Mouse (Mus musculus) embryonic facial prominence, embryonic 14.5 days (tissue): ENCODE data around the gene Adra1b. TPM values are rescaled to one million over a fixed set of nuclear protein-coding genes. Genes with fewer than 3 reads are reported as not detected.
A peak's percentile ranks its signal among the peaks of the same experiment; 100 is the strongest.

Experiments
- ATAC-seq: fragments of 200-750 bp; cut with Nextera tagmentation; 2 replicates; pipeline ENCODE4 v1.8.0; 2017; ENCODE audit warnings: low read depth, moderate number of reproducible peaks, moderate TSS enrichment
- DNase-seq: peaks from one replicate; pipeline ENCODE4 v3.0.0-alpha.2; 2015; ENCODE audit warnings: low spot score
- H3K27ac ChIP-seq: fragments of 300-500 bp; sonication (generic); replicated peaks from 2 replicates; pipeline ENCODE4 v1.5.1; 2014; ENCODE audit warnings: low read depth, mild to moderate bottlenecking, low read length, moderate library complexity
- H3K27me3 ChIP-seq: fragments of 300-500 bp; sonication (generic); replicated peaks from 2 replicates; pipeline ENCODE4 v1.6.1; 2014; ENCODE audit warnings: low read length; ENCODE audit not compliant: control insufficient read depth, insufficient read depth
- H3K36me3 ChIP-seq: fragments of 300-500 bp; sonication (generic); 2 replicates; pipeline ENCODE4 v1.6.1; 2014; ENCODE audit warnings: low read length, mixed read lengths; ENCODE audit not compliant: control insufficient read depth, insufficient read depth
- H3K4me1 ChIP-seq: fragments of 300-500 bp; sonication (generic); 2 replicates; pipeline ENCODE4 v1.6.1; 2014; ENCODE audit warnings: antibody characterized with exemption, low read length; ENCODE audit not compliant: control insufficient read depth, insufficient read depth
- H3K4me2 ChIP-seq: fragments of 300-500 bp; sonication (generic); 2 replicates; pipeline ENCODE4 v1.6.1; 2014; ENCODE audit warnings: low read depth, mild to moderate bottlenecking, low read length, moderate library complexity, mixed read lengths
- H3K4me3 ChIP-seq: fragments of 300-500 bp; sonication (generic); 2 replicates; pipeline ENCODE4 v1.5.1; 2014; ENCODE audit warnings: low read depth, mild to moderate bottlenecking, low read length
- H3K9ac ChIP-seq: fragments of 300-500 bp; sonication (generic); 2 replicates; pipeline ENCODE4 v1.6.1; 2014; ENCODE audit warnings: low read depth, mild to moderate bottlenecking, low read length, moderate library complexity, mixed read lengths
- H3K9me3 ChIP-seq: fragments of 300-500 bp; sonication (generic); 2 replicates; pipeline ENCODE4 v1.6.1; 2016; ENCODE audit warnings: low read length; ENCODE audit not compliant: control insufficient read depth
- WGBS: fragments of 180-500 bp; shearing (Covaris S2); extraction: QIAGEN DNeasy Blood & Tissue Kit; methylation state at CpG from one replicate; pipeline ENCODE4 v1.1.7; 2014; 5-methylcytosine and 5-hydroxymethylcytosine counted together
- polyA plus RNA-seq: library from polyadenylated mRNA; unstranded; fragments of >200 nt; fragmentation: Nextera tagmentation; extraction: Ambion mirVana; gene quantifications from 2 replicates; pipeline ENCODE4 v1.2.1, GENCODE M21; 2014

The Adra1b gene
- polyA plus RNA-seq, 1 experiment from 2014 or later = 0.67 TPM

GRCm38 (mm10) chr11:43755411-43755810 lies 145.6 kb downstream of the Adra1b start:
- H3K4me1 ChIP-seq = no peaks in the 10 kb centered on the region
- no peak overlapping the region for H3K4me2 ChIP-seq
- no peaks in the 10 kb centered on the region for H3K27me3 ChIP-seq
- H3K27ac ChIP-seq = no peak overlapping the region
- WGBS = 63% methylated on average over 5 of the region's 5 CpGs
- no peaks in the 10 kb centered on the region for H3K9me3 ChIP-seq
- H3K9ac ChIP-seq = no peak overlapping the region
- no peaks in the 10 kb centered on the region for H3K36me3 ChIP-seq
- ATAC-seq = no peak
- no peak overlapping the region for H3K4me3 ChIP-seq
- no peak for DNase-seq

GRCm38 (mm10) chr11:43754568-43754967 lies 146.4 kb downstream of the Adra1b start:
- Histone ChIP-seq H3K9me3 (no peaks in the 10 kb centered on the region), H3K9ac (no peak overlapping the region), H3K27me3 (no peaks in the 10 kb centered on the region), H3K27ac (no peak overlapping the region), H3K4me3 (no peak overlapping the region), H3K4me1 (no peaks in the 10 kb centered on the region), H3K36me3 (no peaks in the 10 kb centered on the region), H3K4me2 (no peak overlapping the region)
- DNase-seq (no peak), ATAC-seq (no peak)
- 60% methylated on average over 1 of the region's 1 CpGs for WGBS

- no peak for DNase-seq
- H3K4me2 ChIP-seq = no peak overlapping the region
- 60% methylated on average over 2 of the region's 2 CpGs for WGBS
- H3K4me3 ChIP-seq = no peak overlapping the region
- no peaks in the 10 kb centered on the region for H3K36me3 ChIP-seq
- no peak overlapping the region for H3K9ac ChIP-seq
- no peaks in the 10 kb centered on the region for H3K27me3 ChIP-seq
- no peak overlapping the region for H3K27ac ChIP-seq
- ATAC-seq = no peak
- no peaks in the 10 kb centered on the region for H3K9me3 ChIP-seq
- peaks cover 6% of the 10 kb centered on the region for H3K4me1 ChIP-seq
Measured at GRCm38 (mm10) chr11:43751542-43751941, 149.5 kb downstream of the Adra1b start.

- Histone ChIP-seq H3K36me3 (peaks cover 25% of the 10 kb centered on the region), H3K4me1 (peaks cover 6% of the 10 kb centered on the region), H3K27ac (peak within 1 kb of the TSS; percentile 4; the same call in 1 of the 2 replicates), H3K4me3 (peak within 1 kb of the TSS; percentile 66), H3K27me3 (no peaks in the 10 kb centered on the region), H3K4me2 (peak within 1 kb of the TSS; percentile 89), H3K9ac (peak within 1 kb of the TSS; percentile 84), H3K9me3 (no peaks in the 10 kb centered on the region)
- peak; percentile 99 for DNase-seq
- WGBS = 4% methylated on average over 47 of the region's 47 CpGs
- peak; percentile 99 for ATAC-seq
Measured at GRCm38 (mm10) chr11:43747233-43748226, 153.5 kb downstream of the Adra1b start, which contains the start of gene Ttc1. TSS of gene Ttc1 (minus strand) at chr11:43748008.

GRCm38 (mm10) chr11:43728737-43729301 lies 172.2 kb downstream of the Adra1b start:
- H3K27me3 ChIP-seq = no peaks in the 10 kb centered on the region
- DNase-seq (no peak), ATAC-seq (no peak)
- no peak overlapping the region for H3K4me2 ChIP-seq
- H3K9me3 ChIP-seq = no peaks in the 10 kb centered on the region
- peaks cover 44% of the 10 kb centered on the region for H3K36me3 ChIP-seq
- WGBS = 87% methylated on average over 7 of the region's 7 CpGs
- no peak overlapping the region for H3K27ac ChIP-seq
- no peak overlapping the region for H3K4me3 ChIP-seq
- H3K9ac ChIP-seq = no peak overlapping the region
- H3K4me1 ChIP-seq = no peaks in the 10 kb centered on the region

GRCm38 (mm10) chr11:43727796-43728195 lies 173.2 kb downstream of the Adra1b start:
- DNase-seq (no peak), ATAC-seq (no peak)
- no peaks in the 10 kb centered on the region for H3K9me3 ChIP-seq
- no peak overlapping the region for H3K27ac ChIP-seq
- H3K27me3 ChIP-seq = no peaks in the 10 kb centered on the region
- WGBS = 87% methylated on average over 7 of the region's 7 CpGs
- H3K9ac ChIP-seq = no peak overlapping the region
- no peak overlapping the region for H3K4me3 ChIP-seq
- no peak overlapping the region for H3K4me2 ChIP-seq
- H3K4me1 ChIP-seq = no peaks in the 10 kb centered on the region
- peaks cover 34% of the 10 kb centered on the region for H3K36me3 ChIP-seq

Other genes with a start within 250 kb of the Adra1b start
- gene Pwwp2a, start 219.2 kb downstream of the Adra1b start, polyA plus RNA-seq = 28.3 and 31.1 TPM in 2 replicates
- gene Ttc1, start 153.2 kb downstream of the Adra1b start, polyA plus RNA-seq = 63.9 and 64.4 TPM in 2 replicates